Mouse (Mus musculus) embryonic fibroblast, embryonic 13.5 days (primary cell): ENCODE data around the gene Tatdn3.

ENCODE experiments used
- CTCF ChIP-seq: IDR thresholded peaks from 2 replicates; pipeline ENCODE4 v1.5.1; 2011; ENCODE audit warnings: mild to moderate bottlenecking, control low read depth, low read length, moderate library complexity, borderline replicate concordance; ENCODE audit not compliant: insufficient read depth
- POLR2A ChIP-seq: IDR thresholded peaks from 2 replicates; pipeline ENCODE4 v1.6.1; 2011; ENCODE audit warnings: low read depth, mild to moderate bottlenecking, control low read depth, low read length, moderate library complexity

- TF ChIP-seq CTCF (no peak), POLR2A (no peak)
These were observed 32.5 kb downstream of the Tatdn3 start for GRCm38 (mm10) chr1:191030182-191030581.
